Mouse (Mus musculus) lung, postnatal 0 days (tissue): ENCODE data around the gene Fbn1. TPM values are rescaled to one million over a fixed set of nuclear protein-coding genes. Genes with fewer than 3 reads are reported as not detected.
A peak's percentile ranks its signal among the peaks of the same experiment; 100 is the strongest.

ENCODE experiments used
- ATAC-seq: fragments of 200-750 bp; cut with Nextera tagmentation; 2 replicates; pipeline ENCODE4 v1.8.0; 2017; ENCODE audit warnings: moderate library complexity
- DNase-seq: peaks from one replicate; pipeline ENCODE4 v3.0.0-alpha.2; 2016; ENCODE audit warnings: low spot score
- H3K27ac ChIP-seq: fragments of 300-500 bp; sonication (generic); 2 replicates; pipeline ENCODE4 v1.5.1; 2014; ENCODE audit warnings: antibody characterized with exemption, mild to moderate bottlenecking, low read length, mixed read lengths
- H3K27me3 ChIP-seq: fragments of 300-500 bp; sonication (generic); replicated peaks from 2 replicates; pipeline ENCODE4 v1.6.1; 2014; ENCODE audit warnings: low read length, mixed read lengths; ENCODE audit not compliant: insufficient read depth
- H3K36me3 ChIP-seq: fragments of 300-500 bp; sonication (generic); 2 replicates; pipeline ENCODE4 v1.6.1; 2014; ENCODE audit warnings: low read length, mixed read lengths; ENCODE audit not compliant: insufficient read depth
- H3K4me1 ChIP-seq: fragments of 300-500 bp; sonication (generic); 2 replicates; pipeline ENCODE4 v1.6.1; 2014; ENCODE audit warnings: antibody characterized with exemption, low read depth, low read length, mixed read lengths; ENCODE audit not compliant: insufficient read depth
- H3K4me2 ChIP-seq: fragments of 300-500 bp; sonication (generic); replicated peaks from 2 replicates; pipeline ENCODE4 v1.6.1; 2014; ENCODE audit warnings: low read depth, mild to moderate bottlenecking, low read length, moderate library complexity, mixed read lengths
- H3K4me3 ChIP-seq: fragments of 300-500 bp; sonication (generic); 2 replicates; pipeline ENCODE4 v1.5.1; 2014; ENCODE audit warnings: low read depth, low read length
- H3K9ac ChIP-seq: fragments of 300-500 bp; sonication (generic); replicated peaks from 2 replicates; pipeline ENCODE4 v1.6.1; 2014; ENCODE audit warnings: low read depth, mild to moderate bottlenecking
- H3K9me3 ChIP-seq: fragments of 300-500 bp; sonication (generic); 2 replicates; pipeline ENCODE4 v1.6.1; 2016; ENCODE audit warnings: low read length, mixed read lengths
- CTCF ChIP-seq: IDR thresholded peaks from 2 replicates; pipeline ENCODE4 v1.5.1; 2016; ENCODE audit warnings: antibody characterized with exemption, mild to moderate bottlenecking
- EP300 ChIP-seq: IDR thresholded peaks from 2 replicates; pipeline ENCODE4 v1.6.1; 2016; ENCODE audit warnings: antibody characterized with exemption, mild to moderate bottlenecking, control low read depth
- WGBS: fragments of 180-500 bp; shearing (Covaris S2); extraction: QIAGEN DNeasy Blood & Tissue Kit; methylation state at CpG from one replicate; pipeline ENCODE4 v1.1.7; 2014; 5-methylcytosine and 5-hydroxymethylcytosine counted together
- polyA plus RNA-seq: library from polyadenylated mRNA; unstranded; fragments of >200 nt; fragmentation: Nextera tagmentation; extraction: Ambion mirVana; gene quantifications from 2 replicates; pipeline ENCODE4 v1.2.1, GENCODE M21; 2015

Gene Fbn1
- polyA plus RNA-seq, 1 experiment from 2014 or later: 23.6 TPM

- H3K4me1 ChIP-seq: peaks cover 2% of the 10 kb centered on the region; the same call in 1 of the 2 replicates
- no peak overlapping the region for H3K4me2 ChIP-seq
- TF ChIP-seq EP300: no peak
- no peak for TF ChIP-seq CTCF
- DNase-seq: no peak
- H3K9ac ChIP-seq: no peak overlapping the region
- ATAC-seq: no peak
- H3K27ac ChIP-seq: no peak overlapping the region
- no peaks in the 10 kb centered on the region for H3K36me3 ChIP-seq
- H3K27me3 ChIP-seq: no peaks in the 10 kb centered on the region
- H3K4me3 ChIP-seq: no peak overlapping the region
- 85% methylated on average over 5 of the region's 5 CpGs for WGBS
- no peaks in the 10 kb centered on the region for H3K9me3 ChIP-seq
Observed at GRCm38 (mm10) chr2:125496696-125497095, 11.1 kb downstream of the Fbn1 start.

GRCm38 (mm10) chr2:125494831-125495812, 12.7 kb downstream of the Fbn1 start:
- no peak for TF ChIP-seq CTCF
- no peak for TF ChIP-seq EP300
- no peak overlapping the region for H3K9ac ChIP-seq

GRCm38 (mm10) chr2:125494291-125494690, 13.5 kb downstream of the Fbn1 start:
- no peak for ATAC-seq
- WGBS: 93% methylated on average over 2 of the region's 2 CpGs
- no peak for TF ChIP-seq EP300
- TF ChIP-seq CTCF: no peak

More at GRCm38 (mm10) chr2:125494831-125495812, 12.7 kb downstream of the Fbn1 start:
- peaks cover 2% of the 10 kb centered on the region; the same call in 1 of the 2 replicates for H3K4me1 ChIP-seq
- WGBS: 68% methylated on average over 20 of the region's 20 CpGs
- no peaks in the 10 kb centered on the region for H3K27me3 ChIP-seq
- H3K4me2 ChIP-seq: no peak overlapping the region
- peak; percentile 33; the same call in 1 of the 2 replicates for ATAC-seq
- no peaks in the 10 kb centered on the region for H3K9me3 ChIP-seq
- H3K36me3 ChIP-seq: no peaks in the 10 kb centered on the region
- H3K27ac ChIP-seq: 0 out of 2 replicates have a peak overlapping the region, but pooled peaks have one; percentile 20
- DNase-seq: no peak
- H3K4me3 ChIP-seq: no peak overlapping the region

GRCm38 (mm10) chr2:125492050-125492900, 15.5 kb downstream of the Fbn1 start:
- TF ChIP-seq CTCF: no peak
- no peak for TF ChIP-seq EP300
- H3K4me3 ChIP-seq: no peak overlapping the region
- ATAC-seq (no peak), DNase-seq (no peak)
- no peaks in the 10 kb centered on the region for H3K9me3 ChIP-seq
- peaks cover 2% of the 10 kb centered on the region; the same call in 1 of the 2 replicates for H3K4me1 ChIP-seq
- no peak overlapping the region for H3K4me2 ChIP-seq
- 55% methylated on average over 15 of the region's 15 CpGs for WGBS
- H3K27me3 ChIP-seq: no peaks in the 10 kb centered on the region
- H3K27ac ChIP-seq: no peak overlapping the region
- H3K36me3 ChIP-seq: no peaks in the 10 kb centered on the region
- H3K9ac ChIP-seq: no peak overlapping the region

More at GRCm38 (mm10) chr2:125494291-125494690, 13.5 kb downstream of the Fbn1 start:
- no peak overlapping the region for H3K4me2 ChIP-seq
- no peak overlapping the region for H3K9ac ChIP-seq
- no peak overlapping the region for H3K27ac ChIP-seq
- no peaks in the 10 kb centered on the region for H3K27me3 ChIP-seq
- no peak for DNase-seq
- no peak overlapping the region for H3K4me3 ChIP-seq
- peaks cover 2% of the 10 kb centered on the region; the same call in 1 of the 2 replicates for H3K4me1 ChIP-seq
- no peaks in the 10 kb centered on the region for H3K9me3 ChIP-seq
- no peaks in the 10 kb centered on the region for H3K36me3 ChIP-seq

- no peak for ATAC-seq
- no peak for DNase-seq
- H3K9ac ChIP-seq: no peak overlapping the region
- 79% methylated on average over 1 of the region's 1 CpGs for WGBS
- no peaks in the 10 kb centered on the region for H3K36me3 ChIP-seq
- H3K4me2 ChIP-seq: no peak overlapping the region
- no peaks in the 10 kb centered on the region for H3K27me3 ChIP-seq
- no peak for TF ChIP-seq EP300
- no peak overlapping the region for H3K27ac ChIP-seq
- H3K9me3 ChIP-seq: no peaks in the 10 kb centered on the region
- peaks cover 2% of the 10 kb centered on the region; the same call in 1 of the 2 replicates for H3K4me1 ChIP-seq
- no peak overlapping the region for H3K4me3 ChIP-seq
Observed at GRCm38 (mm10) chr2:125489979-125490378, 17.8 kb downstream of the Fbn1 start.

GRCm38 (mm10) chr2:125484910-125485309, 22.9 kb downstream of the Fbn1 start:
- no peak for TF ChIP-seq CTCF
- no peak for TF ChIP-seq EP300
- Histone ChIP-seq H3K27me3 (no peaks in the 10 kb centered on the region), H3K4me3 (no peak overlapping the region), H3K9me3 (no peaks in the 10 kb centered on the region), H3K4me1 (no peaks in the 10 kb centered on the region), H3K4me2 (no peak overlapping the region), H3K36me3 (no peaks in the 10 kb centered on the region), H3K9ac (no peak overlapping the region), H3K27ac (peak overlapping the region; percentile 60; the same call in 1 of the 2 replicates)
- 75% methylated on average over 9 of the region's 9 CpGs for WGBS
- DNase-seq: no peak
- no peak for ATAC-seq
